Comparison of ENCODE assay signal across 8 mouse cellular contexts in genomic region chr2:3285181-3285530, GRCm38 (mm10). TPM values are rescaled to one million over a fixed set of nuclear protein-coding genes. Genes with fewer than 3 reads are reported as not detected.
DNase-seq lines count a peak whose midpoint lies in the region; ATAC-seq lines count a peak whose summit lies in the region.

No protein-coding gene starts in this region.

- peaks cover 52% of the 10 kb centered on the region for H3K79me2 ChIP-seq in macrophage (ENCODE audit: inconsistent target)

- DNase-seq in cerebellum, adult 11-12 months: peak; percentile 38
- no peak for DNase-seq in cerebellum, adult 11 months
- DNase-seq in thymus, postnatal 4 days: peak; percentile 10
- no peak for DNase-seq in thymus, postnatal 0 days (ENCODE audit: low spot score)
- DNase-seq in hindbrain, embryonic 14.5 days (ENCODE audit: low spot score): no peak
- DNase-seq in frontal cortex, postnatal 25 days (ENCODE audit: low spot score in 2 of 2): no peak
- DNase-seq in right cerebral cortex, postnatal 14 days: no peak

- no peak for ATAC-seq in hindbrain, embryonic 14.5 days (ENCODE audit: low FRiP score)

- H3K9me3 ChIP-seq in hindbrain, embryonic 14.5 days (ENCODE audit: control insufficient read depth, low read length): no peaks in the 10 kb centered on the region

- H3K27ac ChIP-seq in hindbrain, embryonic 14.5 days: peak overlapping the region; percentile 95
- H3K27ac ChIP-seq in macrophage: no peak overlapping the region

- peak overlapping the region; percentile 70 for H3K4me3 ChIP-seq in hindbrain, embryonic 14.5 days (replicated peaks; ENCODE audit: low read length)
- peak overlapping the region; percentile 51 for H3K4me3 ChIP-seq in macrophage (ENCODE audit: inconsistent target)

- peak overlapping the region; percentile 70 for H3K4me2 ChIP-seq in hindbrain, embryonic 14.5 days (replicated peaks)

- H3K4me1 ChIP-seq in hindbrain, embryonic 14.5 days (replicated peaks; ENCODE audit: control insufficient read depth, insufficient read depth, low read length): peaks cover 18% of the 10 kb centered on the region

- no peaks in the 10 kb centered on the region for H3K36me3 ChIP-seq in hindbrain, embryonic 14.5 days (replicated peaks; ENCODE audit: control insufficient read depth, insufficient read depth)
- H3K36me3 ChIP-seq in macrophage (ENCODE audit: inconsistent target): no peaks in the 10 kb centered on the region

- H3K27me3 ChIP-seq in hindbrain, embryonic 14.5 days (ENCODE audit: control insufficient read depth, insufficient read depth, low read length): no peaks in the 10 kb centered on the region

- peak overlapping the region; percentile 81 for H3K9ac ChIP-seq in hindbrain, embryonic 14.5 days

- 1% methylated on average over 6 of the region's 6 CpGs for WGBS in hindbrain, embryonic 14.5 days
- WGBS in macrophage (ENCODE audit: missing documents): 8% methylated on average over 6 of the region's 6 CpGs

RNA-seq across cellular contexts. Expression of gene Nmt2, which starts 1.1 kb away (rescaled TPM):
- 24.9 and 28.8 TPM in 2 replicates for polyA plus RNA-seq in thymus, postnatal 0 days (2015; fragmentation: Nextera tagmentation; extraction: Ambion mirVana)
- 98.2 and 103 TPM in 2 replicates for polyA plus RNA-seq in hindbrain, embryonic 14.5 days (2014; fragmentation: Nextera tagmentation; extraction: Ambion mirVana)
- total RNA-seq in macrophage (2018; cell fraction: chromatin; rRNA removed): 10 to 100 TPM; 11.8 to 65.9 (median 36.4) TPM
- total RNA-seq in macrophage (2018; cell fraction: cytosol; rRNA removed): 10 to 100 TPM; 13.2 to 17.9 (median 14.8) TPM
- 10 to 100 TPM; 10.6 to 54.5 (median 24.1) TPM for total RNA-seq in macrophage (2018; cell fraction: nucleus; rRNA removed)
- 13.5 to 16.7 TPM (median 13.8 TPM) in 3 replicates for polyA plus RNA-seq in macrophage (2018)

RNA-seq across cellular contexts. Expression of gene Rpp38, which starts 47.3 kb away (rescaled TPM):
- polyA plus RNA-seq in thymus, postnatal 0 days (2015; fragmentation: Nextera tagmentation; extraction: Ambion mirVana): 18.0 and 19.5 TPM in 2 replicates
- 13.2 and 15.4 TPM in 2 replicates for polyA plus RNA-seq in hindbrain, embryonic 14.5 days (2014; fragmentation: Nextera tagmentation; extraction: Ambion mirVana)
- total RNA-seq in macrophage (2018; cell fraction: chromatin; rRNA removed): 10 to 100 TPM in 2 of 26 experiments, 1 to 10 TPM in 24; 1.3 to 10.5 (median 3.5) TPM
- 1 to 10 TPM; 3.2 to 9.8 (median 7.7) TPM for total RNA-seq in macrophage (2018; cell fraction: cytosol; rRNA removed)
- 10 to 100 TPM in 7 of 26 experiments, 1 to 10 TPM in 19; 2.2 to 16.1 (median 7.3) TPM for total RNA-seq in macrophage (2018; cell fraction: nucleus; rRNA removed)
- polyA plus RNA-seq in macrophage (2018): 6.6 to 12.1 TPM (median 10.8 TPM) in 3 replicates

RNA-seq across cellular contexts. Expression of gene Acbd7, which starts 50.8 kb away (rescaled TPM):
- polyA plus RNA-seq in thymus, postnatal 0 days (2015; fragmentation: Nextera tagmentation; extraction: Ambion mirVana): 1.5 and 2.6 TPM in 2 replicates
- polyA plus RNA-seq in hindbrain, embryonic 14.5 days (2014; fragmentation: Nextera tagmentation; extraction: Ambion mirVana): 3.4 and 4.2 TPM in 2 replicates
- total RNA-seq in macrophage (2018; cell fraction: chromatin; rRNA removed): not detected
- total RNA-seq in macrophage (2018; cell fraction: cytosol; rRNA removed): not detected
- not detected for total RNA-seq in macrophage (2018; cell fraction: nucleus; rRNA removed)
- not detected in 3 replicates for polyA plus RNA-seq in macrophage (2018)

Comparison
In these comparisons a context has a peak if more than half of its experiments do, and no peak if none do; other contexts are left out.
1. DNase-seq: peak in cerebellum, adult 11-12 months (single experiment) and thymus, postnatal 4 days (single experiment); none in cerebellum, adult 11 months (single experiment), thymus, postnatal 0 days (single experiment), hindbrain, embryonic 14.5 days (single experiment), frontal cortex, postnatal 25 days (0 of 2) and right cerebral cortex, postnatal 14 days (single experiment).